Mouse (Mus musculus) G1E (cell line): Measurements from ENCODE around the gene Polr2g.

Source experiments
- CTCF ChIP-seq: IDR thresholded peaks from 2 replicates; pipeline ENCODE4 v1.5.1; 2012; ENCODE audit warnings: low read depth, low read length, inconsistent platforms, mixed read lengths
- GATA1 ChIP-seq: IDR thresholded peaks from 2 replicates; pipeline ENCODE4 v1.6.1; 2012; ENCODE audit warnings: borderline replicate concordance, low read length, inconsistent platforms, mixed read lengths
- GATA2 ChIP-seq: IDR thresholded peaks from 2 replicates; pipeline ENCODE4 v1.6.1; 2012; ENCODE audit warnings: low read depth, low read length, inconsistent platforms, borderline replicate concordance

GRCm38 (mm10) chr19:8806810-8807209, 8.4 kb upstream of the Polr2g start:
- no peak for TF ChIP-seq GATA1
- no peak for TF ChIP-seq CTCF
- no peak for TF ChIP-seq GATA2
